Mouse (Mus musculus) frontal cortex, adult (tissue): ENCODE data around the gene Lrrc10b.
A peak's percentile ranks its signal among the peaks of the same experiment; 100 is the strongest.

ENCODE experiments used
- ATAC-seq: cut with Nextera tagmentation; 2 replicates; pipeline ENCODE4 v1.9.2; 2017; ENCODE audit warnings: mild to moderate bottlenecking, moderate library complexity, mixed read lengths; ENCODE audit not compliant: low TSS enrichment

The Lrrc10b gene

GRCm38 (mm10) chr19:10444685-10445369, 12.4 kb downstream of the Lrrc10b start:
- ATAC-seq: no peak

GRCm38 (mm10) chr19:10437521-10437920, 19.8 kb downstream of the Lrrc10b start:
- no peak for ATAC-seq

- ATAC-seq: no peak
Observed at GRCm38 (mm10) chr19:10436726-10437125, 20.5 kb downstream of the Lrrc10b start.

- ATAC-seq: peak; percentile 38; the same call in 1 of the 2 replicates
Observed at GRCm38 (mm10) chr19:10435908-10436307, 21.4 kb downstream of the Lrrc10b start.

- no peak for ATAC-seq
Observed at GRCm38 (mm10) chr19:10434927-10435326, 22.3 kb downstream of the Lrrc10b start.

GRCm38 (mm10) chr19:10433879-10434540, 23.3 kb downstream of the Lrrc10b start:
- ATAC-seq: peak; percentile 45

- ATAC-seq: no peak
Observed at GRCm38 (mm10) chr19:10433225-10433624, 24.0 kb downstream of the Lrrc10b start.

GRCm38 (mm10) chr19:10431841-10432240, 25.4 kb downstream of the Lrrc10b start:
- no peak for ATAC-seq

- ATAC-seq: no peak
Observed at GRCm38 (mm10) chr19:10431410-10431809, 25.9 kb downstream of the Lrrc10b start.

- ATAC-seq: no peak
Observed at GRCm38 (mm10) chr19:10429371-10429770, 27.9 kb downstream of the Lrrc10b start.

- ATAC-seq: no peak
Observed at GRCm38 (mm10) chr19:10427431-10427830, 29.8 kb downstream of the Lrrc10b start.

GRCm38 (mm10) chr19:10426793-10427192, 30.5 kb downstream of the Lrrc10b start:
- no peak for ATAC-seq

- ATAC-seq: no peak
Observed at GRCm38 (mm10) chr19:10426312-10426711, 31.0 kb downstream of the Lrrc10b start.

- ATAC-seq: no peak
Observed at GRCm38 (mm10) chr19:10425484-10426270, 31.6 kb downstream of the Lrrc10b start.

- no peak for ATAC-seq
Observed at GRCm38 (mm10) chr19:10424751-10425150, 32.5 kb downstream of the Lrrc10b start.

GRCm38 (mm10) chr19:10421986-10422976, 35.0 kb downstream of the Lrrc10b start:
- no peak for ATAC-seq

GRCm38 (mm10) chr19:10417436-10417835, 39.8 kb downstream of the Lrrc10b start:
- ATAC-seq: peak; percentile 45

GRCm38 (mm10) chr19:10416889-10417288, 40.4 kb downstream of the Lrrc10b start:
- ATAC-seq: peak; percentile 14; the same call in 1 of the 2 replicates

GRCm38 (mm10) chr19:10415508-10415907, 41.8 kb downstream of the Lrrc10b start:
- no peak for ATAC-seq

GRCm38 (mm10) chr19:10413701-10414242, 43.5 kb downstream of the Lrrc10b start:
- ATAC-seq: no peak
